Mouse (Mus musculus) myocyte (in vitro differentiated cells): ENCODE results near the gene Rsph9. TPM values are rescaled to one million over a fixed set of nuclear protein-coding genes. Genes with fewer than 3 reads are reported as not detected.

Source experiments
- H3K27me3 ChIP-seq: one replicate; pipeline ENCODE4 v1.6.1; 2011; ENCODE audit not compliant: control insufficient read depth, insufficient read depth, insufficient read length
- H3K36me3 ChIP-seq: one replicate; pipeline ENCODE4 v1.6.1; 2011; ENCODE audit not compliant: control insufficient read depth, insufficient read depth
- H3K4me2 ChIP-seq: one replicate; pipeline ENCODE4 v1.6.1; 2011; ENCODE audit warnings: low read depth, control low read depth
- H3K4me3 ChIP-seq: one replicate; pipeline ENCODE4 v1.5.1; 2011; ENCODE audit warnings: mild to moderate bottlenecking, control low read depth, moderate library complexity
- H3K79me2 ChIP-seq: one replicate; pipeline ENCODE4 v1.6.1; 2011; ENCODE audit not compliant: control insufficient read depth, insufficient read depth
- H3ac ChIP-seq: one replicate; pipeline ENCODE4 v1.6.1; 2011; ENCODE audit not compliant: control insufficient read depth, insufficient read length
- CEBPB ChIP-seq: IDR thresholded peaks from 2 replicates; pipeline ENCODE4 v1.6.1; 2011; ENCODE audit warnings: mild to moderate bottlenecking, moderate library complexity; ENCODE audit not compliant: poor library complexity, insufficient read depth, severe bottlenecking
- E2F4 ChIP-seq: IDR thresholded peaks from one replicate; pipeline ENCODE4 v1.6.1; 2011; ENCODE audit warnings: mild to moderate bottlenecking, control low read depth, moderate library complexity; ENCODE audit not compliant: insufficient read depth
- MAX ChIP-seq: IDR thresholded peaks from one replicate; pipeline ENCODE4 v1.6.1; 2011; ENCODE audit warnings: low read depth, mild to moderate bottlenecking, control low read depth
- MYOD1 ChIP-seq, 3 experiments: IDR thresholded peaks; one replicate each; pipeline ENCODE4 v1.6.1; 2011; ENCODE audit warnings: control low read depth in 2 of 3, low read depth in 2 of 3, mild to moderate bottlenecking in 2 of 3, moderate library complexity in 1 of 3; ENCODE audit not compliant: insufficient read length in 2 of 3, control insufficient read depth in 1 of 3
- MYOG ChIP-seq, 3 experiments: IDR thresholded peaks; one replicate each; pipeline ENCODE4 v1.6.1; 2011; ENCODE audit warnings: control low read depth in 2 of 3, low read depth in 2 of 3, mild to moderate bottlenecking in 2 of 3; ENCODE audit not compliant: insufficient read length in 2 of 3, control insufficient read depth in 1 of 3, insufficient read depth in 1 of 3
- POLR2A ChIP-seq: IDR thresholded peaks from one replicate; pipeline ENCODE4 v1.6.1; 2011; ENCODE audit warnings: low read depth, mild to moderate bottlenecking, control low read depth, moderate library complexity; ENCODE audit not compliant: insufficient read length
- POLR2AphosphoS2 ChIP-seq: IDR thresholded peaks from one replicate; pipeline ENCODE4 v1.6.1; 2011; ENCODE audit warnings: low read depth, control low read depth; ENCODE audit not compliant: insufficient read length
- REST ChIP-seq: IDR thresholded peaks from one replicate; pipeline ENCODE4 v1.6.1; 2011; ENCODE audit warnings: mild to moderate bottlenecking, control low read depth, moderate library complexity; ENCODE audit not compliant: insufficient read depth, insufficient read length
- SRF ChIP-seq: IDR thresholded peaks from one replicate; pipeline ENCODE4 v1.6.1; 2011; ENCODE audit warnings: low read depth; ENCODE audit not compliant: control insufficient read depth, insufficient read length
- TCF12 ChIP-seq: IDR thresholded peaks from one replicate; pipeline ENCODE4 v1.6.1; 2011; ENCODE audit warnings: mild to moderate bottlenecking, control low read depth; ENCODE audit not compliant: poor library complexity, insufficient read depth, severe bottlenecking
- TCF3 ChIP-seq: IDR thresholded peaks from one replicate; pipeline ENCODE4 v1.6.1; 2011; ENCODE audit warnings: low read depth, control low read depth; ENCODE audit not compliant: insufficient read length
- USF1 ChIP-seq: IDR thresholded peaks from one replicate; pipeline ENCODE4 v1.6.1; 2011; ENCODE audit warnings: low read depth, mild to moderate bottlenecking, control low read depth, moderate library complexity
- polyA plus RNA-seq: library from polyadenylated mRNA; unstranded; fragments of >200 nt; fragmentation: generic; extraction: Trizol; gene quantifications from one replicate; pipeline ENCODE4 v1.2.1, GENCODE M21; 2012; ENCODE audit warnings: missing spikeins

The Rsph9 gene
- polyA plus RNA-seq = 3.6 TPM

DNA sequence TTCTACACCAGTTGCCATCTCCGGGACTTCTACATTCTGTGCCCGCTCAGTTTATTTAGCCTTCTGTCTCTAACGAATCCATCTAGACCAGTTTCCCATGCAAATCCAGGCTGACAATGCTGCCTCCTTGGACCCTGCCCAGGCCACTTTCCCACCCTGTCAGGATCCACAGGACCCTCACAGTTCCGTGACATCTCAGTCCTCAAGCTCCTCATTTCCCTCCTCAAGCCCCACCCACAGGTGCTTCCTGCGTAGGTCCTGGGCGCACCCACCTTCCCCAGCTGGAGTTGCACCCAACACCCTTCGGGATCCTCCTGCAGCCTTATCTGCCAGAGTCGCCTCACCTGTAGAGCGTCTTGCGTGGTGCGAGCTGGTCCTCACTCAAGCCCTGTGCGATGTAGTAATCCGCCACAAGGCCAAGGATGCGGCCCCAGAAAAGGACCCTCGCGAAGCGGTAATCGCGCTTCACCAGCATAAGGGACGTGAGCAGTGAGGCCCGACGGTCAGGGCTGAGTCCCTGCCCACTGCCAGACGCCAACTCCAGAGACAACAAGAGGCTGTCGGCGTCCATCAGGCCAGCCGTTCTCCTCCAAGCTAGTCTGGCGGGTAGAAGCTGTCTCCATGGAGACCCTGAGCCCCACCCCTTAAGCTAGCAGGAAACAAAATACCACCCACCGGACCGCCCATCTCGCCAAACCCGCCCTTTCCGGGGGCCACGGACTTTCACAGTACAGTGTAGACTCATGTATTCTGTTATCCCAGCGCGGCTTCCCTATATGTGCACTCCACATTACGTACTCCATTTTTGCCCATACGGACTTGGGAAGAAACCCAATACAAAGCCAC lies at the start of gene Rsph9:
Rsph9 (minus strand) TSS at position 639 of the 846 bp plus-strand sequence.
- TF ChIP-seq CEBPB = no peak
- no peak for TF ChIP-seq MAX
- peak; percentile 20 for TF ChIP-seq POLR2AphosphoS2
- TF ChIP-seq MYOD1 (IDR thresholded peaks at IDR 0.05; ENCODE audit: control insufficient read depth in 1 of 3, insufficient read length in 2 of 3, low read depth in 2 of 3) = no peak
- Histone ChIP-seq H3K79me2 (no peaks in the 10 kb centered on the region), H3K27me3 (no peaks in the 10 kb centered on the region), H3K4me2 (peak within 1 kb of the TSS; percentile 78), H3K36me3 (peaks cover 16% of the 10 kb centered on the region), H3K4me3 (no peak within 1 kb of the TSS), H3ac (no peak within 1 kb of the TSS)

DNA sequence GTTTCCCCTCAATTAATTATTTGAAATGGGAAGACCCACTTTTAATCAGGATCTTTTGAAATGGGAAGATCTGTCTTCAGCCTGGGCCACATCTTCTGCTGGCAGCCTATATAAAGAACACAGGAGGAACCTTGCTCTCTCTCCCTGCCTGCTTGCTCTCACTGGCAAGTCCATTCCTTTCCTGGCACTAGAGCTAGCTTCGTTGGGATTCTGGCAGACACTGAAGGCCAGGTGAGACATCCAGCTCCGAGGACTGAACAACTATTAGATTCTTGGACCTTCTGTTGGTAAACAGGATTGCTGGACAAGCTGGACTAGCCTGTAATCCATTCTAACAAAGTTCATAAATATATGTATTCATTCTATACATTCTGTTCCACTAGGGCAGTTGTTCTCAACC lies 44.8 kb upstream of the Rsph9 start:
- Histone ChIP-seq H3K27me3 (no peaks in the 10 kb centered on the region), H3K4me3 (no peak overlapping the region), H3ac (no peak overlapping the region), H3K36me3 (peaks cover 17% of the 10 kb centered on the region), H3K79me2 (no peaks in the 10 kb centered on the region), H3K4me2 (no peak overlapping the region)
- TF ChIP-seq POLR2A (no peak), TCF12 (no peak), TCF3 (no peak), USF1 (no peak), POLR2AphosphoS2 (no peak), MYOG (IDR thresholded peaks at IDR 0.05; ENCODE audit: control insufficient read depth in 1 of 3, insufficient read depth in 1 of 3, insufficient read length in 2 of 3, low read depth in 2 of 3) (no peak), REST (no peak), MYOD1 (IDR thresholded peaks at IDR 0.05; ENCODE audit: control insufficient read depth in 1 of 3, insufficient read length in 2 of 3, low read depth in 2 of 3) (no peak), MAX (no peak), CEBPB (no peak), E2F4 (no peak), SRF (no peak)

DNA sequence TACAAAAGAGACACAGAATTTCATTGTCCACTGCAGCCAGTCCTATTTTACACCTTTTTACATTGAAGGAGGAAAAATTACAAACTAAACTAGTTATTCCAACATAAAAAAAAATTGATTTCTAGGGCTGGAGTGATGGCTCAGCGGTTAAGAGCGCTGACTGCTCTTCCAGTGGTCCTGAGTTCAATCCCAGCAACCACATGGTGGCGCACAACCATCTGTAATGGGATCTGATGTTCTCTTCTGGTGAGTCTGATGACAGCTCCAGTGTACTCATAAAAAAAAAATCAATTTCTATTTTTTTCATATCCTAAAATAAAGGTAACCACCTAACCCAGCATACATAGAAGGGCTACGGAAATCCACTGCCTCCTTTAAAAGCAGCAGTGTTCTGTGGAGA lies 38.3 kb upstream of the Rsph9 start:
- no peaks in the 10 kb centered on the region for H3K79me2 ChIP-seq
- H3K4me2 ChIP-seq = no peak overlapping the region
- H3ac ChIP-seq = no peak overlapping the region
- H3K27me3 ChIP-seq = no peaks in the 10 kb centered on the region
- peaks cover 45% of the 10 kb centered on the region for H3K36me3 ChIP-seq
- no peak overlapping the region for H3K4me3 ChIP-seq
- TF ChIP-seq SRF (no peak), MYOG (IDR thresholded peaks at IDR 0.05; ENCODE audit: control insufficient read depth in 1 of 3, insufficient read depth in 1 of 3, insufficient read length in 2 of 3, low read depth in 2 of 3) (no peak), REST (no peak), E2F4 (no peak), USF1 (no peak), TCF12 (no peak), POLR2AphosphoS2 (no peak), TCF3 (no peak), POLR2A (no peak)

- Histone ChIP-seq H3ac (no peak overlapping the region), H3K4me3 (no peak overlapping the region), H3K36me3 (peaks cover 53% of the 10 kb centered on the region), H3K27me3 (no peaks in the 10 kb centered on the region), H3K79me2 (no peaks in the 10 kb centered on the region), H3K4me2 (no peak overlapping the region)
- peak; percentile 40 for TF ChIP-seq POLR2A
- no peak for TF ChIP-seq SRF
- TF ChIP-seq MYOD1 (IDR thresholded peaks at IDR 0.05; ENCODE audit: control insufficient read depth in 1 of 3, insufficient read length in 2 of 3, low read depth in 2 of 3) = no peak
- no peak for TF ChIP-seq USF1
- no peak for TF ChIP-seq MAX
- TF ChIP-seq CEBPB = no peak
- no peak for TF ChIP-seq TCF12
- TF ChIP-seq TCF3 = no peak
- peak; percentile 70 for TF ChIP-seq POLR2AphosphoS2
These were observed 26.5 kb upstream of the Rsph9 start for GRCm38 (mm10) chr17:46170538-46170937.

DNA sequence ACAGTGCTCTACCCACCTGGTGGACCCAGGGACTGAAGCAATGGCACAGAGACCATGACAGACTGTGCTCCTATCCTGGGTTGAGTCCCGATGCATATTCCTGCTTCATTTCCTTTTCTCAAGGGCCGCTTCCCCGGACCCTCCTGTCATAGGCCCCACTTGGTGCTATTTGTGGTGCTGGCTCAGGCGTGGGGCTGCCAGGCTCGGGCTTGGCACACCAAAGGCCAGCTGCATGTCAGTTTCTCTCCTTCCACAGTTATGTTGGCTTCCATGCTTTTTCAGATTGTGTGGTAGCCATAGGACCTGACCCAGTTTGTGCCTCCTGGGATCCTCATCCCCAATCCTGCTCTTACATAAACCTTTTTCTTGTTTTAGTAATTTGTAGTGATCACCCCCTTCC lies 24.8 kb upstream of the Rsph9 start:
- H3K4me2 ChIP-seq = peak overlapping the region; percentile 3
- TF ChIP-seq MYOD1 (IDR thresholded peaks at IDR 0.05; ENCODE audit: control insufficient read depth in 1 of 3, insufficient read length in 2 of 3, low read depth in 2 of 3) (no peak), MYOG (IDR thresholded peaks at IDR 0.05; ENCODE audit: control insufficient read depth in 1 of 3, insufficient read depth in 1 of 3, insufficient read length in 2 of 3, low read depth in 2 of 3) (no peak), SRF (no peak), USF1 (no peak), E2F4 (no peak), POLR2AphosphoS2 (peak; percentile 64), POLR2A (no peak), REST (no peak)
- H3K36me3 ChIP-seq = peaks cover 67% of the 10 kb centered on the region
- no peak overlapping the region for H3K4me3 ChIP-seq
- no peak overlapping the region for H3ac ChIP-seq
- no peaks in the 10 kb centered on the region for H3K27me3 ChIP-seq
- H3K79me2 ChIP-seq = peaks cover 10% of the 10 kb centered on the region
